8 mouse cellular contexts compared by ENCODE assay signal in the genomic region with DNA sequence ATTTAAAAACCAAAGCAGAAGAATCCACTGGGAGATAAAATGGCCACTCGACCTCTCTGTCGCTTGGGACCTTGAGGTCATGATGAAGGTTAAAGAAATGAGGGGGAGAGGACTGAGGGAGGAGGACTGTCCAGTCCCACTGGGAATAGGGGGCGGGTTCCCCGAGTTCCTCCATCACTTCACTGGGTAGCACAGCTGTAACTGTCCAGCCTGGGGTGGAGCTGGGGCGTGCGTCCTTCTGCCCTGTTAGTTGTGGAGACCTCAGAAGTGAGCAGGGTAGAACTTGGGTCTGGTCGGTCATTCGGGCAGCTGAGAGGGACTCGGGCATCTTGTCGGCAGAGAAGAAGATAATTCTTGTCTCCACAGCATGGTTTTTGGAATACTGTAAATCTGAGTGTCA. TPM values are rescaled to one million over a fixed set of nuclear protein-coding genes. Genes with fewer than 3 reads are reported as not detected.
DNase-seq lines count a peak whose midpoint lies in the region; ATAC-seq and TF ChIP-seq lines count a peak whose summit lies in the region.

No protein-coding gene starts in this region.

- H3K9ac ChIP-seq in lung, embryonic 14.5 days = peak overlapping the region; percentile 62
- H3K9ac ChIP-seq in forebrain, embryonic 11.5 days (ENCODE audit: low read length) = peak overlapping the region; percentile 66
- peak overlapping the region; percentile 77 for H3K9ac ChIP-seq in intestine, embryonic 16.5 days (ENCODE audit: low read depth, low read length)
- peak overlapping the region; percentile 77 for H3K9ac ChIP-seq in neural tube, embryonic 15.5 days (replicated peaks)

- H3K4me2 ChIP-seq in lung, embryonic 14.5 days = peak overlapping the region; percentile 80
- peak overlapping the region; percentile 67 for H3K4me2 ChIP-seq in forebrain, embryonic 11.5 days (ENCODE audit: low read depth, low read length, severe bottlenecking)
- H3K4me2 ChIP-seq in intestine, embryonic 16.5 days (ENCODE audit: low read depth, low read length) = peak overlapping the region; percentile 75
- H3K4me2 ChIP-seq in neural tube, embryonic 15.5 days = peak overlapping the region; percentile 74

- no peaks in the 10 kb centered on the region for H3K27me3 ChIP-seq in lung, embryonic 14.5 days (ENCODE audit: insufficient read depth, low read length)
- no peaks in the 10 kb centered on the region for H3K27me3 ChIP-seq in forebrain, embryonic 11.5 days (ENCODE audit: control insufficient read depth, insufficient read depth, low read length)
- H3K27me3 ChIP-seq in intestine, embryonic 16.5 days (replicated peaks; ENCODE audit: control insufficient read depth, insufficient read depth, low read length) = no peaks in the 10 kb centered on the region
- no peaks in the 10 kb centered on the region for H3K27me3 ChIP-seq in neural tube, embryonic 15.5 days (replicated peaks)

- H3K9me3 ChIP-seq in lung, embryonic 14.5 days (ENCODE audit: low read depth, low read length) = no peaks in the 10 kb centered on the region
- H3K9me3 ChIP-seq in forebrain, embryonic 11.5 days (ENCODE audit: control insufficient read depth, low read length) = no peaks in the 10 kb centered on the region
- H3K9me3 ChIP-seq in intestine, embryonic 16.5 days (ENCODE audit: control insufficient read depth, low read length) = no peaks in the 10 kb centered on the region
- H3K9me3 ChIP-seq in neural tube, embryonic 15.5 days (replicated peaks) = no peaks in the 10 kb centered on the region

- WGBS in lung, embryonic 14.5 days = 24% methylated on average over 10 of the region's 10 CpGs
- WGBS in forebrain, embryonic 11.5 days = 28% methylated on average over 10 of the region's 10 CpGs
- WGBS in intestine, embryonic 16.5 days = 25% methylated on average over 10 of the region's 10 CpGs
- 31% methylated on average over 10 of the region's 10 CpGs for WGBS in neural tube, embryonic 15.5 days

- DNase-seq in lung, embryonic 14.5 days = no peak
- no peak for DNase-seq in lung, postnatal 25 days (ENCODE audit: low spot score)
- no peak for DNase-seq in forebrain, embryonic 11.5 days (ENCODE audit: low spot score)
- DNase-seq in layer of hippocampus, adult 9-11 months = no peak
- no peak for DNase-seq in cerebellum, adult 9-11 months
- DNase-seq in lung, postnatal 10 days = no peak

- no peaks in the 10 kb centered on the region for H3K4me1 ChIP-seq in lung, embryonic 14.5 days (ENCODE audit: insufficient read depth)
- no peaks in the 10 kb centered on the region for H3K4me1 ChIP-seq in forebrain, embryonic 11.5 days (replicated peaks; ENCODE audit: control insufficient read depth, insufficient read depth, low read length)
- no peaks in the 10 kb centered on the region for H3K4me1 ChIP-seq in intestine, embryonic 16.5 days (ENCODE audit: control insufficient read depth, insufficient read depth, low read length)
- H3K4me1 ChIP-seq in neural tube, embryonic 15.5 days = peaks cover 5% of the 10 kb centered on the region

- H3K27ac ChIP-seq in lung, embryonic 14.5 days (ENCODE audit: low read depth) = no peak overlapping the region
- H3K27ac ChIP-seq in forebrain, embryonic 11.5 days (ENCODE audit: low read depth, low read length) = no peak overlapping the region
- no peak overlapping the region for H3K27ac ChIP-seq in intestine, embryonic 16.5 days (ENCODE audit: low read length)
- H3K27ac ChIP-seq in neural tube, embryonic 15.5 days (replicated peaks) = peak overlapping the region; percentile 78

- H3K4me3 ChIP-seq in lung, embryonic 14.5 days (ENCODE audit: low read depth, low read length) = peak overlapping the region; percentile 53
- peak overlapping the region; percentile 54 for H3K4me3 ChIP-seq in forebrain, embryonic 11.5 days (ENCODE audit: low read depth, low read length)
- H3K4me3 ChIP-seq in intestine, embryonic 16.5 days (ENCODE audit: low read length) = peak overlapping the region; percentile 66
- H3K4me3 ChIP-seq in neural tube, embryonic 15.5 days (replicated peaks) = peak overlapping the region; percentile 63

- no peak for TF ChIP-seq CTCF in lung, embryonic 14.5 days (IDR thresholded peaks at IDR 0.05; ENCODE audit: low read depth)

- no peaks in the 10 kb centered on the region for H3K36me3 ChIP-seq in lung, embryonic 14.5 days (ENCODE audit: insufficient read depth)
- no peaks in the 10 kb centered on the region for H3K36me3 ChIP-seq in forebrain, embryonic 11.5 days (ENCODE audit: control insufficient read depth, insufficient read depth, low read length)
- H3K36me3 ChIP-seq in intestine, embryonic 16.5 days (ENCODE audit: control insufficient read depth, insufficient read depth, low read length) = no peaks in the 10 kb centered on the region
- no peaks in the 10 kb centered on the region for H3K36me3 ChIP-seq in neural tube, embryonic 15.5 days

- peak; percentile 41; the same call in 1 of the 2 replicates for ATAC-seq in lung, embryonic 14.5 days (ENCODE audit: insufficient read depth)
- no peak for ATAC-seq in forebrain, embryonic 11.5 days (replicated peaks; ENCODE audit: low FRiP score)
- peak; percentile 66 for ATAC-seq in intestine, embryonic 16.5 days
- ATAC-seq in neural tube, embryonic 15.5 days (ENCODE audit: low FRiP score) = no peak

RNA-seq across cellular contexts. Expression of a gene that starts 3.6 kb away (rescaled TPM):
- 2.2 and 2.3 TPM in 2 replicates for polyA plus RNA-seq in lung, embryonic 14.5 days (2014; fragmentation: Nextera tagmentation; extraction: Ambion mirVana)
- polyA plus RNA-seq in forebrain, embryonic 11.5 days (2014; fragmentation: Nextera tagmentation; extraction: Ambion mirVana) = 0.92 and 0.99 TPM in 2 replicates
- polyA plus RNA-seq in intestine, embryonic 16.5 days (2015; fragmentation: Nextera tagmentation; extraction: Ambion mirVana) = 11.0 and 11.1 TPM in 2 replicates
- polyA plus RNA-seq in neural tube, embryonic 15.5 days (2015; fragmentation: Nextera tagmentation; extraction: Ambion mirVana) = 4.0 and 55.6 TPM in 2 replicates

RNA-seq across cellular contexts. Expression of a gene that starts 16.2 kb away (rescaled TPM):
- not detected in 2 replicates for polyA plus RNA-seq in lung, embryonic 14.5 days (2014; fragmentation: Nextera tagmentation; extraction: Ambion mirVana)
- not detected in 2 replicates for polyA plus RNA-seq in forebrain, embryonic 11.5 days (2014; fragmentation: Nextera tagmentation; extraction: Ambion mirVana)
- 0.05 TPM in 1 of 2 replicates, not detected in the other for polyA plus RNA-seq in intestine, embryonic 16.5 days (2015; fragmentation: Nextera tagmentation; extraction: Ambion mirVana)
- polyA plus RNA-seq in neural tube, embryonic 15.5 days (2015; fragmentation: Nextera tagmentation; extraction: Ambion mirVana) = 0.19 and 0.54 TPM in 2 replicates

RNA-seq across cellular contexts. Expression of a gene that starts 21.6 kb away (rescaled TPM):
- polyA plus RNA-seq in lung, embryonic 14.5 days (2014; fragmentation: Nextera tagmentation; extraction: Ambion mirVana) = 2.0 TPM in 2 replicates
- polyA plus RNA-seq in forebrain, embryonic 11.5 days (2014; fragmentation: Nextera tagmentation; extraction: Ambion mirVana) = not detected in 2 replicates
- 15.7 and 17.5 TPM in 2 replicates for polyA plus RNA-seq in intestine, embryonic 16.5 days (2015; fragmentation: Nextera tagmentation; extraction: Ambion mirVana)
- 0.97 and 82.8 TPM in 2 replicates for polyA plus RNA-seq in neural tube, embryonic 15.5 days (2015; fragmentation: Nextera tagmentation; extraction: Ambion mirVana)

RNA-seq across cellular contexts. Expression of a gene that starts 45.4 kb away (rescaled TPM):
- polyA plus RNA-seq in lung, embryonic 14.5 days (2014; fragmentation: Nextera tagmentation; extraction: Ambion mirVana) = 0.07 and 0.20 TPM in 2 replicates
- not detected in 2 replicates for polyA plus RNA-seq in forebrain, embryonic 11.5 days (2014; fragmentation: Nextera tagmentation; extraction: Ambion mirVana)
- polyA plus RNA-seq in intestine, embryonic 16.5 days (2015; fragmentation: Nextera tagmentation; extraction: Ambion mirVana) = 10.6 and 16.0 TPM in 2 replicates
- polyA plus RNA-seq in neural tube, embryonic 15.5 days (2015; fragmentation: Nextera tagmentation; extraction: Ambion mirVana) = not detected in 2 replicates

RNA-seq across cellular contexts. Expression of a gene that starts 51.7 kb away (rescaled TPM):
- polyA plus RNA-seq in lung, embryonic 14.5 days (2014; fragmentation: Nextera tagmentation; extraction: Ambion mirVana) = 2.6 and 2.8 TPM in 2 replicates
- 3.0 and 3.6 TPM in 2 replicates for polyA plus RNA-seq in forebrain, embryonic 11.5 days (2014; fragmentation: Nextera tagmentation; extraction: Ambion mirVana)
- polyA plus RNA-seq in intestine, embryonic 16.5 days (2015; fragmentation: Nextera tagmentation; extraction: Ambion mirVana) = 28.5 and 30.9 TPM in 2 replicates
- 1.4 and 189 TPM in 2 replicates for polyA plus RNA-seq in neural tube, embryonic 15.5 days (2015; fragmentation: Nextera tagmentation; extraction: Ambion mirVana)

Comparison
In these comparisons a context has a peak if more than half of its experiments do, and no peak if none do; other contexts are left out.
1. ATAC-seq: peak in lung, embryonic 14.5 days (single experiment) and intestine, embryonic 16.5 days (single experiment); none in forebrain, embryonic 11.5 days (single experiment) and neural tube, embryonic 15.5 days (single experiment).
2. Peak in every context shown above with its lines, with median percentiles within 50 percentile points of each other: H3K4me2 ChIP-seq, H3K4me3 ChIP-seq and H3K9ac ChIP-seq.